Mouse (Mus musculus): Measurements from ENCODE around the gene Sart3. TPM values are rescaled to one million over a fixed set of nuclear protein-coding genes. Genes with fewer than 3 reads are reported as not detected.
A peak's percentile ranks its signal among the peaks of the same experiment; 100 is the strongest.
"Not testable (repeated sequence)": the region's sequence is repeated elsewhere in the genome, so short reads cannot be mapped to it uniquely, and the experiment has no call there.

Sart3 gene
- polyA plus RNA-seq, 1 experiment from 2014 or later: 47.9 TPM

GRCm38 (mm10) chr5:113789075-113789788 is 16.9 kb upstream of the Sart3 start:
- 15% methylated on average over 7 of the region's 7 CpGs for WGBS
- no peaks in the 10 kb centered on the region for H3K9me3 ChIP-seq (replicated peaks)
- peak overlapping the region; percentile 85 for H3K27ac ChIP-seq (replicated peaks)
- H3K9ac ChIP-seq: no peak overlapping the region
- H3K4me1 ChIP-seq: peaks cover 54% of the 10 kb centered on the region
- no peaks in the 10 kb centered on the region for H3K27me3 ChIP-seq
- H3K4me3 ChIP-seq (replicated peaks): no peak overlapping the region
- no peak overlapping the region for H3K4me2 ChIP-seq (replicated peaks)
- peak; percentile 81 for ATAC-seq (ENCODE audit: insufficient number of reproducible peaks, low FRiP score, low TSS enrichment, low read depth)
- peaks cover 10% of the 10 kb centered on the region for H3K36me3 ChIP-seq

GRCm38 (mm10) chr5:113788645-113789044 is 16.3 kb upstream of the Sart3 start:
- Histone ChIP-seq H3K9ac (no peak overlapping the region), H3K27ac (replicated peaks) (peak overlapping the region; percentile 85), H3K4me3 (replicated peaks) (no peak overlapping the region), H3K9me3 (replicated peaks) (no peaks in the 10 kb centered on the region), H3K4me1 (peaks cover 58% of the 10 kb centered on the region), H3K4me2 (replicated peaks) (no peak overlapping the region), H3K36me3 (0 out of 2 replicates have a peak, but pooled peaks cover 4% of the 10 kb centered on the region), H3K27me3 (no peaks in the 10 kb centered on the region)
- WGBS: 35% methylated on average over 6 of the region's 6 CpGs
- no peak for ATAC-seq (ENCODE audit: insufficient number of reproducible peaks, low FRiP score, low TSS enrichment, low read depth)

- WGBS: 67% methylated on average over 5 of the region's 5 CpGs
- Histone ChIP-seq H3K4me1 (peaks cover 60% of the 10 kb centered on the region), H3K27ac (replicated peaks) (no peak overlapping the region; the same call in 1 of the 2 replicates)
These were observed 14.7 kb upstream of the Sart3 start for GRCm38 (mm10) chr5:113786985-113787384.

GRCm38 (mm10) chr5:113784104-113784503 is 11.8 kb upstream of the Sart3 start:
- Histone ChIP-seq H3K4me1 (peaks cover 54% of the 10 kb centered on the region), H3K4me2 (replicated peaks) (peak overlapping the region; percentile 25; the same call in 1 of the 2 replicates), H3K27ac (replicated peaks) (peak overlapping the region; percentile 91)
- not testable (repeated sequence) for H3K9me3 ChIP-seq (replicated peaks); ATAC-seq (ENCODE audit: insufficient number of reproducible peaks, low FRiP score, low TSS enrichment, low read depth); H3K36me3 ChIP-seq; H3K27me3 ChIP-seq; H3K4me3 ChIP-seq (replicated peaks); H3K9ac ChIP-seq
- WGBS: 27% methylated on average over 3 of the region's 3 CpGs

More at GRCm38 (mm10) chr5:113786985-113787384, 14.7 kb upstream of the Sart3 start:
- H3K9ac ChIP-seq: no peak overlapping the region
- H3K27me3 ChIP-seq: no peaks in the 10 kb centered on the region
- H3K4me3 ChIP-seq (replicated peaks): no peak overlapping the region
- no peaks in the 10 kb centered on the region for H3K36me3 ChIP-seq
- H3K9me3 ChIP-seq (replicated peaks): no peaks in the 10 kb centered on the region
- no peak overlapping the region for H3K4me2 ChIP-seq (replicated peaks)
- ATAC-seq (ENCODE audit: insufficient number of reproducible peaks, low FRiP score, low TSS enrichment, low read depth): no peak

GRCm38 (mm10) chr5:113783581-113784001 is 11.3 kb upstream of the Sart3 start:
- Histone ChIP-seq H3K27me3 (no peaks in the 10 kb centered on the region), H3K4me1 (peaks cover 49% of the 10 kb centered on the region), H3K36me3 (no peaks in the 10 kb centered on the region), H3K27ac (replicated peaks) (peak overlapping the region; percentile 91), H3K9me3 (replicated peaks) (no peaks in the 10 kb centered on the region), H3K4me3 (replicated peaks) (no peak overlapping the region), H3K4me2 (replicated peaks) (peak overlapping the region; percentile 25; the same call in 1 of the 2 replicates), H3K9ac (no peak overlapping the region)
- 6% methylated on average over 12 of the region's 12 CpGs for WGBS
- peak; percentile 65 for ATAC-seq (ENCODE audit: insufficient number of reproducible peaks, low FRiP score, low TSS enrichment, low read depth)

- WGBS: 88% methylated on average over 7 of the region's 7 CpGs
- H3K27ac ChIP-seq (replicated peaks): peak overlapping the region; percentile 91
- 0 out of 2 replicates have a peak, but pooled peaks cover 2% of the 10 kb centered on the region for H3K36me3 ChIP-seq
- H3K27me3 ChIP-seq: no peaks in the 10 kb centered on the region
- peaks cover 43% of the 10 kb centered on the region for H3K4me1 ChIP-seq
- H3K9me3 ChIP-seq (replicated peaks): no peaks in the 10 kb centered on the region
- ATAC-seq (ENCODE audit: insufficient number of reproducible peaks, low FRiP score, low TSS enrichment, low read depth): no peak
- H3K4me3 ChIP-seq (replicated peaks): no peak overlapping the region
- H3K9ac ChIP-seq: no peak overlapping the region
- H3K4me2 ChIP-seq (replicated peaks): no peak overlapping the region
These were observed 10.3 kb upstream of the Sart3 start for GRCm38 (mm10) chr5:113782624-113783023.

- H3K4me3 ChIP-seq (replicated peaks): no peak overlapping the region
- H3K4me1 ChIP-seq: peaks cover 40% of the 10 kb centered on the region
- H3K9me3 ChIP-seq (replicated peaks): no peaks in the 10 kb centered on the region
- H3K27me3 ChIP-seq: no peaks in the 10 kb centered on the region
- H3K9ac ChIP-seq: no peak overlapping the region
- H3K4me2 ChIP-seq (replicated peaks): no peak overlapping the region
- 80% methylated on average over 7 of the region's 7 CpGs for WGBS
- peaks cover 7% of the 10 kb centered on the region; the same call in 1 of the 2 replicates for H3K36me3 ChIP-seq
- ATAC-seq (ENCODE audit: insufficient number of reproducible peaks, low FRiP score, low TSS enrichment, low read depth): no peak
- no peak overlapping the region for H3K27ac ChIP-seq (replicated peaks)
These were observed 9.6 kb upstream of the Sart3 start for GRCm38 (mm10) chr5:113781875-113782274.

GRCm38 (mm10) chr5:113781254-113781653 is 8.9 kb upstream of the Sart3 start:
- no peak for ATAC-seq (ENCODE audit: insufficient number of reproducible peaks, low FRiP score, low TSS enrichment, low read depth)
- Histone ChIP-seq H3K9ac (no peak overlapping the region), H3K4me3 (replicated peaks) (no peak overlapping the region), H3K4me2 (replicated peaks) (no peak overlapping the region), H3K9me3 (replicated peaks) (no peaks in the 10 kb centered on the region), H3K4me1 (peaks cover 36% of the 10 kb centered on the region), H3K27me3 (no peaks in the 10 kb centered on the region), H3K36me3 (peaks cover 13% of the 10 kb centered on the region), H3K27ac (replicated peaks) (no peak overlapping the region)
- whole genome bisulfite sequencing: 56% methylated on average over 7 of the region's 7 CpGs

- Histone ChIP-seq H3K4me2 (replicated peaks) (no peak overlapping the region), H3K27ac (replicated peaks) (no peak overlapping the region), H3K27me3 (no peaks in the 10 kb centered on the region), H3K36me3 (peaks cover 18% of the 10 kb centered on the region), H3K9me3 (replicated peaks) (no peaks in the 10 kb centered on the region), H3K4me3 (replicated peaks) (no peak overlapping the region), H3K4me1 (peaks cover 36% of the 10 kb centered on the region), H3K9ac (no peak overlapping the region)
- no peak for ATAC-seq (ENCODE audit: insufficient number of reproducible peaks, low FRiP score, low TSS enrichment, low read depth)
- WGBS: 79% methylated on average over 5 of the region's 5 CpGs
These were observed 8.5 kb upstream of the Sart3 start for GRCm38 (mm10) chr5:113780763-113781162.

- Histone ChIP-seq H3K36me3 (peaks cover 24% of the 10 kb centered on the region), H3K27ac (replicated peaks) (no peak overlapping the region), H3K4me1 (peaks cover 36% of the 10 kb centered on the region), H3K27me3 (no peaks in the 10 kb centered on the region), H3K9ac (no peak overlapping the region), H3K9me3 (replicated peaks) (no peaks in the 10 kb centered on the region), H3K4me2 (replicated peaks) (no peak overlapping the region), H3K4me3 (replicated peaks) (no peak overlapping the region)
- 0 out of 2 replicates have a peak, but pooled peaks have one; percentile 7 for ATAC-seq (ENCODE audit: insufficient number of reproducible peaks, low FRiP score, low TSS enrichment, low read depth)
- WGBS: 95% methylated on average over 3 of the region's 3 CpGs
These were observed 7.9 kb upstream of the Sart3 start for GRCm38 (mm10) chr5:113780082-113780752.

GRCm38 (mm10) chr5:113779569-113779968 is 7.3 kb upstream of the Sart3 start:
- peak overlapping the region; percentile 48; the same call in 1 of the 2 replicates for H3K27ac ChIP-seq (replicated peaks)
- no peak overlapping the region for H3K9ac ChIP-seq
- peaks cover 36% of the 10 kb centered on the region for H3K4me1 ChIP-seq
- H3K36me3 ChIP-seq: peaks cover 30% of the 10 kb centered on the region
- no peaks in the 10 kb centered on the region for H3K27me3 ChIP-seq
- H3K4me3 ChIP-seq (replicated peaks): no peak overlapping the region
- no peaks in the 10 kb centered on the region for H3K9me3 ChIP-seq (replicated peaks)
- no peak overlapping the region for H3K4me2 ChIP-seq (replicated peaks)
- WGBS: 74% methylated on average over 5 of the region's 5 CpGs
- ATAC-seq (ENCODE audit: insufficient number of reproducible peaks, low FRiP score, low TSS enrichment, low read depth): no peak
